Mouse (Mus musculus) NIH3T3 (cell line): Measurements from ENCODE around the gene Sugct.
A peak's percentile ranks its signal among the peaks of the same experiment; 100 is the strongest.

ENCODE experiments used
- DNase-seq: peaks from one replicate; pipeline ENCODE4 v3.0.0-alpha.2; 2012; ENCODE audit warnings: low read depth

The Sugct gene

DNA sequence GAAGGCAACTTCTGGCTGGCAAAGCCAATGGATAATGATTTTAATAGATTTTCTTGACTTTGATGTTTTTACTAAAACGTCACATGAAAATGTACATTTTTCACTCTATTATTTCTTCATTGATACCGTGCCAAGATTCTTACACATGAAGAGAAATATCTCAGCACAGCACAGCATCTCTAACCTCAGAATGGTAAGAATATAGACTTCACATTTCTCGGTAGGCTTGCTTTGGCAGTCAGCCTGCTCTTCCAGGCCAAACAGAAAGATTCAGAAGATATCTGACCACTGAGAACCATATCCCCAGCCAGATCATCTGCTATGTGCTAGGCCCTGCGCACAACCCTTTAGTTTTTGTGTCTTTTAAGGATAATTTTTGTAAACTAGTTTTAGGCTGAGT, 657.0 kb downstream of the Sugct start:
- peak; percentile 52 for DNase-seq

DNA sequence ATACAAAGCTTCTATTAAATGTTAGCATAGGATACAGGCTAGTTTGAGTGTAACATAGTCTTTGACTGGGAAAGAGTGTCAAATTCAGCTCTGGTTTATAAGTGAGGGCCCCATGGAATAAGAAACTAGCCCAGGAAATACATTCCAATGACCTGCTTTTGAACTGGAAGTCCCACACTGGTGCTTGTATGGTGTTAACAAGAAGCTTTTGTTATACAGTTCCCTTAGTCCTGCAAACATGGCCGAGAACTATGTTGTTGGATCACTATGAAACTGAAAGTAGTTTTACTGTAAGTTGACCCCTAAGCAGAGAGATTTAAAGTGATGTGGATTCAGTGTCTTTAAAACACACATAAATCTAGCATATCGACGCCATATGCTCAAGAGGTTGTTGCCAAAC, 657.5 kb downstream of the Sugct start:
- peak; percentile 42 for DNase-seq

DNA sequence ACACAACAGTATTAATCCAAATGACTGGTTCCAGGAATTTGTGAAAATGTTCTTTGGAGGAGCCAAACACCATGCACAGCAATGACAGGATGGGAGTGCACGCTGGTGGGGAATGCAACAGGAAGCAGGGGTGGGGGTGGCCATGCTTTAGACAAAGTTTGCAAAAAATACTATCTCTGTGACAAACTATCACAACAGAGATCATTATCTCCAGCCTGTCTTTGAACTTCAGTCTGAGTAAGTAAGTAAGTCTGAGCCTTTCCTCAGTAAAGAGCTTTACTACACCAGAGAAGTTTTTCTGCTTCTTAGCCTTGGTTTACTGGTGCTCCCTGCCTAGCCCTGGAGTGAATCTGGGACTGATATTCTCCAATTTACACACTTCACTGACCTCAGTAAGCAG, 664.6 kb downstream of the Sugct start:
- no peak for DNase-seq

DNA sequence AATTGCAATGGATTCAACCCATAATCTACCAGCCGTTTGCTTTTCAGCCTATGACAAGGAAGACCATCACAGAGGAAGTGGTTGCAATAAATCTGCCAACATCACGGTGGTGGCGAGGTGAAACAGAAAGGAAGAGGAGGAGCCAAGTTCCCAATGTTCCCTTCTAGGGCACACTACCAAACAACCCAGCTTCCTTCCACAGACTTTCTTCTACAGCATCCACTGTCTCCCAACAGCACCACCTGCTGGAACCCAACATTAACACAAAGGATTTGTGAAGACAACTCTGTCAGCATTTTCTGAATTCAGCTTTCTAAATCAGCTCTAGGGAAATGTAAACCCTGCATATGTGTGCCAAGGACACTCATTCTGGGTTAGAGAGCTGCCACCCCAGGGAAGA, 666.8 kb downstream of the Sugct start:
- DNase-seq, result peak; percentile 67

DNA sequence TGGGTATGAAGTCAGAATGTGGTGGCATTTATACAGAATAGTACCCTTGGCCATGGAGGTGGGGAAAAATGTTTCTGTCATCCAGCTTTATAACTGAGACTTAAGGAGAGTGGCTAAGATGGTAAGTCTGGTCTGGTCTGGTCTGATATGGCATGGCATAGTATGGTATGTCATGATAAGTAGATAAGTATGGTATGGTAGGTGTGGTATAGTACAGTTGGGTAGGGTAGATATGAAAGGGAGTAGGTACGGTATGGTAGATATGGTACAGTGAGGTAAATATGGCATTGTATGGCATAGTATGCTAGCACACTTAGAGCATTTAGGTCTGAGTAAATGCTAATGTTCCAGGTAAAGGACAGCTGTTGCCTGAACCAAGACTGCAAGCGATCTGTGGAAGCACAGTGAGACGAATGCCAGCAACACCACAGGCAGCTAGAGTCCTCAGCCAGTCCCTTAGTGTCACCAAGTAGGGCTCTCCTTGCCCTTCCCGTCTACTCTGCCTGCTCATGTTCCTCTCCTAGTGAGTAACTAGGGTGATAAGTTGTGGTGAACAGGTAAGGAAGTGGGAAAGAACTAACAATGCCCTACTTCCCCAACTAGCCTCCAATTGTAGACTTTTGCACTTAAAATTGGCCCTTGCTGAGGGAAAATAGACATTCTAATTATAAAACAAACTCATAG, 667.4 kb downstream of the Sugct start:
- DNase-seq, result no peak

DNA sequence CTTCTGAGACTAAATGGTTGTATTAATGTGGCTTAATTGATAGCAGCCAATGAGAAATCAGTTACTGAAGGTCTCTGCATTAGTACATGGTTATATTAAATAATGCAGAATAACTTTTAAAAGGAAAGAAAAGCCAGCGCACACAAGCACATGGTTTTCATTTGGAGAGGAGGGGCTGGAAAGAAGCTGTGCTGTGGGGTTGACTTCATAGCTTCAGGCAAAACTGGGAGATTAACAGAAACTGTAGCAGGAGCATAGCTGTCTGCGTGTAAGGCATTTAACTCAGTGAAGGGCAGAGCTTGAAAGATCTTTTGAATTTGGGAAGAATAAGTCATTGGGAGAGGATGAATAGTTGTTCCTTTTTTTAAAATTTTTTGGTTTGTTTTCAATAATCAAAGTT, 668.4 kb downstream of the Sugct start:
- peak; percentile 57 for DNase-seq

DNA sequence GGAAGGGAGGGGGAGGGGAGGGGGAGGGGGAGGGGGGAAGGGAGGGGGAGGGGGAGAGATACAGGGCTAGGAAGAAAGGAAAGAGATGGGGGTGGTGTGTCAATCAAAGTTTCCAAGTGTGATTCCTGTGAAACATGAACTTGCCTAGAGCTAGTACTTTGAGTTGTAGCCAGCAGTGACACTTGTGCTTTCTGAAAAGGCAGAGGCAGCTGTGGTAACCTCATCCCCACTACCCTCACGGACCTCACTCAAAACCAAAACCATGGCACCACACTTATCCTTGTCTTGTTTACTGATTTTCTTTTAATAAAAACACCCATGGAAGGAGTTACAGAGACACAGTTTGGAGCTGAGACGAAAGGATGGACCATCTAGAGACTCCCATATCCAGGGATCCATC, 698.9 kb downstream of the Sugct start:
- DNase-seq, result no peak

DNA sequence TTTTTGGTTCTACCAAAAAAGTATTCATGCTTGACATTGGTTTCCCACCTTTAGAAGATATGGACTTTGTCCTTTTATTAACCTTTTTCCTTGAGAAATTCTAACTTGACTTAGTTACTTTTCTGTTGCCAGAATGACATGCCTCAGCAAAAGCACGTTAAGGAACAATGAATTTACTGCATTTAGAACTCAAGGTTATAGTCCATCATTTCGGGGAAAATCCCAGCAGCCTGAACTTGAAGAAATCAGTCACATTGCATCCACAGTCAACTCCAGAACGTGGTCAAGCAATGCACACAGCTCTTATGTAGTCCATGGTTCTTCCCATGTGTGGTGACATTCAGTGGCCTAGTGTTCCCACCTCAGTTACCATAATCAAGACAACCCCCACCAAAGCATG, 700.0 kb downstream of the Sugct start:
- no peak for DNase-seq

DNA sequence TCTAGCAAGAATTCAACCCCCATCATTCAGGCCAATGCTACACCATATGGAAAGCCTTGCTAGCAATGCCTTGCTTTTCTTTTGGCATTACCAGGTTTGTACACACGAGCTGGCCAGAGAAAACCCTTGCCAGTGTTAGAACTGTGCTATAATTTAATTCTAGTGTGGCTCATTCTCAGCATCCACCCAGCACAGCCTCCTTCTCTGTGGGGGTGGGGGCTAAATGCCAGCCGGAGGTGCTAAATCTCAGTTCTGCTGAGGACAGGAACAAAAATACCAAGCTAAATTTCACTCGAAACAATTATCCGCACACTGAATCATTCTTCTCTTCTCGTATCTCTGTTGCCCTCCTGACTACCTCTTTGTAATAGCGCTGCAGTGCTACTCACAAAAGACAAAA, 717.6 kb downstream of the Sugct start:
- DNase-seq, result no peak

DNA sequence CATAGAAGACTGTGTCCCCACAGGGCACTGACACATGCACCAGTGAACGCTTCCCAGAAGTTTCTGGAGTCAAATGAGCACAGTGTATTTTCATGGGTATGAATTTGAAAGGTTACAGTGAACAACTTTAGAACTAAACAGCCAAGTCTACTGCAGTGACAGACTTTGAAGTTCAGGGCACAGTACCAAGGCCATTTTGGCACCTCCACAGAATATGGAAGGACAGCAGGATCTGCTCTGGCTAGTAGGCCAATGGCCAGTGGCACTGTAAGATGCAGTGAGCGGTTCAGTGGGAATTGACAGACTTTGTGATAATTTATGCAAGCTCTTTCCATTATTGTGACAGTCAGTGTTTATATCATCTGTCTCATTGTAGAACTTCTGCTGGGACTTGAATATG, 724.1 kb downstream of the Sugct start:
- no peak for DNase-seq

DNA sequence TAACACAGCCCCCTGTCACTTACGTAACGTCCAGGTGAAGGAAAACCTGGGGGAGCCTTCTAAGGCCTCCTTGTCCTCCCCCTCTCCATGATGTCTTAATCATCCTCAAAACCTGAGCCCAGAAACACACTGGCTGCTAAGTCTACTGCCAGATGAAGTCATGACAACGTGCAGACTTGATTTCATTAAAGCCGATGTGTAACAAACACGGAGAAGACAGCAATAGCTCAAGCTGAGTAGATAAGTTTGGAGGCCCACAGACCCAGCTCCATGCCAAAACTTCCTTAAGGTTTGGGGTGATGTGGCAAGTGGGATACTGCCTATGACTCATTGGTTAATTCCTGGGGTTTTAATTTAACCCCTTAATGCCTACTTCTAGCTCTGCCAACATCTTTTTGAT, 726.4 kb downstream of the Sugct start:
- peak; percentile 60 for DNase-seq

DNA sequence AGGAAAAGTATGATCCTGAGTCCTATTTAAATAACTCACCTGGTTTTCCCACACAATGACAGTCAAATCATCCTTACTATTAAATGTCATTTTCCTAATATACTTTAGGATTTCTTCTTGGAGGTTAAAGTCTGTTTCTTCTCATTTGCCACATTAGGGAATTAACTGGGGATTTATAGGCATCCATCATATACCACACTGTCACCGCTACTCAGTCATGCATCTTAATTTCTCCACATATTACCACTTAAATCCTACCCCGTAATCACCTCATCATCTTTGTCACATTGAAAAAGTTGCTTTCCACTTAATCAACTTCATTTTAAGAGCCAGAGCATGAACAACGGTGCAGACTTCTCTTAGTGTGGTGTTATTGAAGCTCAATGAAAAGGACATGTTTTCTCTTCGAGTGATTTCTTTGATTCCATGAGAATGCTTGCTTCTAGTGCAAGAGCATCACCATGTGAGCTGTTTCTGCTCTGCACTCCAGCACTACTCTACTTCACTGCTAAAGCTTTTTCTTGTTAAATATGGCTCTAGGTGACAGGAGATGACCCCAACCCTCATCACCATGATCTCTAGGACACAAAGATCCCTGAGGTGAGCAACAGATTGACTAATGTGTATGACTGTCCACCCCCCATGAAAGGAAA, 730.4 kb downstream of the Sugct start:
- DNase-seq, result peak; percentile 5

DNA sequence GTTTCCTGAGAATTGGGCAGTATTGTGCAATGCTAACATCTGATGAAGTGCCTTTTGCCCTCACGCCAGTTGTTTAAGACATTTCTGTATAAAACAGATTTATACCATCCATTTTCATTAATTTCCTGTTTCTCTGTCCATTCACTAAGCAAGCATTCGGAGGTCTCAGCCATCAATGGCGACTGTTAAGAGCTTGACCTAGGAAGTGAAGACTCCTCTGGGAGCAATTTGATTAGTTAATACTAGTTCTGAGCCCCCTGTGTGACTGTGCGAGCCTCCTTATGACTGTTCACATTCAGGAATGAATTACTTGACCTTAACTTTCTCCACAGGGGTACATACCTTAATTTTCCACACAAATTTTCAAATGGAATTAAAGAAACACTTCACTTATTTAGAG, 743.3 kb downstream of the Sugct start:
- DNase-seq, result no peak

DNA sequence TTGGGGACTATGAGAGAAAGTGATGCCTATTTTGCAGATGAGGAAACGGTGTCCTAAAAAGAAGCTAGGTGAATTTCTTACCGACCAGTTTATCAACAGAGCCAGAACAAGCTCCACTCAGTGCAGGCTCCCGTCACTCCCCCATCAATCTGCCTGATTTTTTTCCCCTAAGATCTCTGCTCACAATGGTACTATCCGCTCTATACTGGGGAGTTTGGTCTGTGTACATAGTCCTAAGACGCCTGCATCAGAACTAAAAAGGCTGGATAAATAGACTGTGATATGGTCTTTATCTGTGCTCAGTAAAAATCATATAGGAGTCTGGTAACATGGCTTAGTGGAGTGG, 755.9 kb downstream of the Sugct start:
- no peak for DNase-seq

DNA sequence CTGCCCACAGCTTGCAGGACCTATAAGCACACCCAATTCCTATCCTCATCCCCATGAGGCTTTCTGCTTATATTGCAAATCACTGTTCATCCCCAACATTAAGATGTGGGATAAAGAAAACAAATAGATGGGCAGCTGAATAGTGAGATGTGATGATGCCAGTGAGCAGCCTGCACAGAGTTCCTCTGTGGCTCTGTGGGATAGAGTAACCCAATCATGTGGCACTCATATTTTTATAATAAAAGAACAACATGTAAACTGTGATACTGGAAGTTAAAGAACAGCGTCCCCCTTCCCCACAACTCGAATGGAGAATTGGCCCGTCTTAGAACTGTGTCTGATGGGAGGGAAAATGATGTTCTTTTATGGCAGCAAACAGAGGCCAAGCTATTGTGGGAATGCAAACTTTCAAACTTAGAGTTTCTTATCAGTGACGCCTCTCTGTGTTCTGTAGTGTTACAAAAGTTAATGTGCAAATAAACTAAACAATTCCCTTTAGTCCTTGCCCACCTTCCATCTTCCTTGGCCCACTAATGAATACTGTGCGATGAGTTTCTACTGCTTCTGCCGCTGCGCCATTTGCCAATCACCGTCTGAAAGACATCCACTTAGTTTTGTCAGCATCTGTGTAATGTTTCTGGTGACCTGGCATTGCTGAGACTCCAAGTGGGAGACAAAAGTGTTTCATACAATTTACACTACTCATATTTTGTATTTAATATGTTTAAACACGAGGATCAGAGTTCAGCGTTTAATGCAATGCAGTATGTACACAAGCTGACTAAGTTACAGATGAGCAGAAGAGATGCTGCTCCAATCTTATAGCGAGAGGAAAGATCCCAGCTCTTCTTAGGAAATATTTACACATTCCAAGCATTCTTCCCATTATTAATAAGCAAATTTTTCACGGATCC, 756.5 kb downstream of the Sugct start:
- no peak for DNase-seq

DNA sequence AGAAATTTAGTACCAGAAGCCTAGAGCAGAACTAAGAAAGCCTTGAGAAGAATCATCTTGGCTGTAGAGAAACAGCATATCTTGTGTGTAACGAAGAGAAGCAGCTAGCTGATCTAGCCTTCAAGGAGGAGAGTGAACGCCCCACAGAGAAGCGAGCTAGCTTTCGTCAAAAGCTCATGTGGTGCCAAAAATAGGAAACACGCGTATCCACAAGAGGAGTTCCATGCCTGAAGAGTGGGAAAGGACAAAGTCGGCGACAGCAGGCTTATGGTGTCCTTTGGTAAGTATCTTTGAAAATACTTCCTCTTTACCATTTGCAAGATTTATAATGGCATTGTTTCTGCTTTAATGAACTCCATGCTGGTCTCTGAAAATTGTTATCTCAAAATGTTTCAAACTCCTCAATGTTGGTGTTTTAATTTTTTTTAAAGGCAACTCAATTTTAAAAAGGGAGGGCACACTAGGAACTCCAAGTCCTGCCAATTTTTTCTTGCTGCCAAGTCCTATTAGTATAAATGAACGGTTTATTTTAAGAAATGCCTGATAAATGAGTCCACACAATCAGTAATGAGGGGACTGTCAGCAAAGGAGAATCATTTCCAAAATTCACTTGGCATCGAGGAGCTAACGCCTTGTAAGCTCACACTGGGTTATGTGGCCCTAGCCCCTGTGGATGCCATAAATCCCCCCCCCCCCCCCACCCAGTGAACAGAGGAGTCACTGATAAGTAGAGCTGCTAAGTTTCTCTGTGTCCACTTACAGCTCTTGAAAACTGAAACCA, 757.7 kb downstream of the Sugct start:
- DNase-seq, result peak; percentile 58

DNA sequence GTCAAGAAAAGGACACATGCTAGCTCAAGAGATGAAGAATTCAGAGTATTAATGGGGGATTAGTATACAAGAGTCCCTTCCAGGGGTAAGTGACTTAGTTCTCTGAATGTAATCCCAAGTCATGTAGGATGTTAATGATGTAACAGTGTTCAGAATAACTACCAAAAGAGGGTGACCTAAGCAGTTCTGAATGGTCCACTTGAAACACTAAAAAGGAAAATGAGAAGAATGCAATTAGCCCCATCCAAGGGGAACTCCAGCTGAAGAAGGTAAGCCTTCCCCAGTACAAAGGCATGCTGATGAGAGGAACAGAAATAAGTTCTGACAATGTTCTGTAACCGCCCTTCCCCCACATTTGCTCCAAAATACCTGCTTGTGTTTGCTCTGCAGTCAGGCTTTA, 760.3 kb downstream of the Sugct start:
- no peak for DNase-seq

DNA sequence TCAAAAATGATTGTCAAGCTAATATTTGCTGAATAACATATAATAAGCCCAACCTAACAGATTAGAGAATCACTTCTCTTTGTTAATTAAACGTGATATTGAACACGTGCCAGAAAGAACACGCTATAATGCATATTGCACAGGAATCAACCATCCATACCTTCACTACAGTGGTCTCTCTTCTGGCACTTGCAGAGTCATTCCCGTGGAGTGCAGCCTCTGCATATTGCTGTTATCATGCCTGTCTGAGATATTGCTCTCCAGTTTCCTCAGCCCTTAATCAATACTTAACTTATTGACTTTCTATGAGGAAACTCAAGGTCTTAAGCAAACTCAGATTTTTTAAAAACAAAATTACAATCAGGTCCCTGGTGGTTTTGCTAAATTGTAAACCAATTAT, 761.8 kb downstream of the Sugct start:
- no peak for DNase-seq

DNA sequence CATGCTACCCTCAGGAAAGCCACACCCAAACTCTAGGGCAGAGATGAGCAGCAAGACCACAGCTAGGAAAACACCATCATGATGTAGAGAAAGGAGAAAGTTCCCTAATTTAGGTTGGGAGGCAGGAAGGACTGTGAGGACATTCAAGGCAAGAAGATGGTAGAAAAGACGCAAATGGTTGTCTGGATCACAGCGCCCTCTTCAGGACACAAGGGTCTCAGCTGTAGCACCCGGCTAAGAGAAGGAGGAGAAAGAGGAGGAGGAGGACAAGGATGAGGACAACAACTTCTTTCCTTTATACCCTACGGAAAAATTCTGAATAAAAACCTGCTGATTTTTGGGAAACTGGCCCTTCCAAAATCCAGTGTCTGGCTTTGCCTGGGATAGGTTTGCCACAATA, 774.0 kb downstream of the Sugct start:
- peak; percentile 24 for DNase-seq

DNA sequence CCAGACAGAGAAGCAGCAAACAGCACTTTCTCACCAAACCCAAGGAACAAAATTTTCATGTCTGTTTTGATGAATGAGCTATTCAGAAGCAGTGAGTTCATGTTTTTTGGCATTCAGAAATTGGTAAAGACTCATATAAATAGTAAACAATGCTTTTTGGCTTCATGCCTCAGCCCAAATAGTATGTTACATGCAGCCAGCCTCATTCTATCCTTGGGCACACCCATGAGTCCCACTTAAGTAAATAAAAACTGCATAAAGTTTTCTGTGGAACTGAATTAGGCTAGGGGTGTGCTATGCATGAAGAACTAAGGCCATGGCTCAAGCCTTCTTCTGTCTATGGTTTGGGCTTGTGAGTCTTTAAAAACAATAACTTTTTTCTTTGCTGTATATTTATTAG, 779.7 kb downstream of the Sugct start:
- peak; percentile 51 for DNase-seq

DNA sequence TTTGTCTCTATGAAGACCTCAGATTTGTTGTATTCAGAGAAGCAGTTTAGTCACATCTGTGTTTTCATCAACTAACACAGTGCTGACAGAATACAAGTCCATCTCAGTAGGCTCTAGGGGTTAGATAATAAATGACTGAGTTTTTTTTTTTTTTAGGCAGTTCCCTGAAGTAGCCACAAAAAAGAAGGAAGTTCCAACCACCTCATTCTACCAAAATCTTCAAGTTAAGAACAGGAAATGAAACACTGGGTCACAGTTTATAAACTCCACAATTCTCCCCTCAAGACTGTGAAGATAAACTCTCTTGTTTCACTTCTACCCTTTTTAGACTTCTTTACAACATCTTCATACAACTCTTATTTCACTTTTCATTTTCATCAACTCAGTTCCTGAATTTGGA, 783.1 kb downstream of the Sugct start:
- no peak for DNase-seq

DNA sequence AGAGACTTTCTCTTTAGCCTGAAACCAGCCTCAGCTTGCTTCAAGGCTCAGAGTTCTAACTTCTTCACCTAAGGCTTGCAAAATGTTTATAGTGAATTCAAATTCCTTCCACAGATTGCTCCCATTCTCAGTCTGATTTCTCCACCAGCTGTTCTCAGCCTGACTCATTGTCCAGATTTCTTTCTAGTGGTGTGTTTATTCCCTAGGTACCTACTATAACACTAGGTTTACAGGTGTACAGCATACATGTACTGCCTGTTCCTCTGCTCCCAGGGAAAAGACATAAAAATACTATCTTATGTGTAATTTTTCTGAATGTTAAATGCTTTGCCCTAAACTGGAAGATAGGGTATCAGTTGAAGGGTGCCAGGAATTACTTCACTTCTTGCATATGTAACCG, 788.4 kb downstream of the Sugct start:
- DNase-seq, result peak; percentile 20
